Mouse (Mus musculus) forebrain, embryonic 14.5 days (tissue): ENCODE results near the gene Slc38a7. TPM values are rescaled to one million over a fixed set of nuclear protein-coding genes. Genes with fewer than 3 reads are reported as not detected.
"Not testable (repeated sequence)": the region's sequence is repeated elsewhere in the genome, so short reads cannot be mapped to it uniquely, and the experiment has no call there.

ENCODE experiments used
- ATAC-seq: fragments of 200-750 bp; cut with Nextera tagmentation; 2 replicates; pipeline ENCODE4 v1.8.0; 2017; ENCODE audit warnings: mild to moderate bottlenecking, moderate library complexity
- DNase-seq: peaks from one replicate; pipeline ENCODE4 v3.0.0-alpha.2; 2015; ENCODE audit warnings: low spot score
- H3K27ac ChIP-seq: fragments of 300-500 bp; sonication (generic); 2 replicates; pipeline ENCODE4 v1.5.1; 2014; ENCODE audit warnings: low read depth, mild to moderate bottlenecking, control low read depth, low read length, moderate library complexity
- H3K27me3 ChIP-seq: fragments of 300-500 bp; sonication (generic); replicated peaks from 2 replicates; pipeline ENCODE4 v1.6.1; 2014; ENCODE audit warnings: low read length, control low read depth, mixed read lengths; ENCODE audit not compliant: control insufficient read depth, insufficient read depth
- H3K36me3 ChIP-seq: fragments of 300-500 bp; sonication (generic); 2 replicates; pipeline ENCODE4 v1.6.1; 2014; ENCODE audit warnings: low read length, control low read depth; ENCODE audit not compliant: control insufficient read depth, insufficient read depth
- H3K4me1 ChIP-seq: fragments of 300-500 bp; sonication (generic); 2 replicates; pipeline ENCODE4 v1.6.1; 2014; ENCODE audit warnings: antibody characterized with exemption, low read length, control low read depth; ENCODE audit not compliant: control insufficient read depth, insufficient read depth
- H3K4me2 ChIP-seq: fragments of 300-500 bp; sonication (generic); 2 replicates; pipeline ENCODE4 v1.6.1; 2014; ENCODE audit warnings: mild to moderate bottlenecking, control low read depth, low read length
- H3K4me3 ChIP-seq: fragments of 300-500 bp; sonication (generic); 2 replicates; pipeline ENCODE4 v1.5.1; 2014; ENCODE audit warnings: low read depth, low read length, control low read depth
- H3K9ac ChIP-seq: fragments of 300-500 bp; sonication (generic); 2 replicates; pipeline ENCODE4 v1.6.1; 2014; ENCODE audit warnings: mild to moderate bottlenecking, low read length, control low read depth, moderate library complexity
- H3K9me3 ChIP-seq: fragments of 300-500 bp; sonication (generic); replicated peaks from 2 replicates; pipeline ENCODE4 v1.6.1; 2016; ENCODE audit warnings: low read length, control low read depth, mixed read lengths; ENCODE audit not compliant: control insufficient read depth
- WGBS: fragments of 180-500 bp; shearing (Covaris S2); extraction: QIAGEN DNeasy Blood & Tissue Kit; methylation state at CpG from one replicate; pipeline ENCODE4 v1.1.7; 2014; 5-methylcytosine and 5-hydroxymethylcytosine counted together
- polyA plus RNA-seq: library from polyadenylated mRNA; unstranded; fragments of >200 nt; fragmentation: Nextera tagmentation; extraction: Ambion mirVana; gene quantifications from 2 replicates; pipeline ENCODE4 v1.2.1, GENCODE M21; 2014

The Slc38a7 gene
- polyA plus RNA-seq, 1 experiment from 2014 or later: 27.5 TPM

- WGBS: 100% methylated on average over 4 of the region's 4 CpGs
- no peak overlapping the region for H3K4me2 ChIP-seq
- H3K9me3 ChIP-seq: no peaks in the 10 kb centered on the region
- no peaks in the 10 kb centered on the region for H3K4me1 ChIP-seq
- H3K27ac ChIP-seq: no peak overlapping the region
- ATAC-seq (no peak), DNase-seq (no peak)
- H3K36me3 ChIP-seq: peaks cover 56% of the 10 kb centered on the region
- H3K27me3 ChIP-seq: no peaks in the 10 kb centered on the region
- no peak overlapping the region for H3K4me3 ChIP-seq
- no peak overlapping the region for H3K9ac ChIP-seq
Observed at GRCm38 (mm10) chr8:95839289-95839688, 14.1 kb downstream of the Slc38a7 start.

- peaks cover 41% of the 10 kb centered on the region for H3K36me3 ChIP-seq
- no peaks in the 10 kb centered on the region for H3K27me3 ChIP-seq
- H3K27ac ChIP-seq: no peak overlapping the region
- no peak for ATAC-seq
- no peak overlapping the region for H3K9ac ChIP-seq
- no peak for DNase-seq
- no peak overlapping the region for H3K4me3 ChIP-seq
- H3K9me3 ChIP-seq: no peaks in the 10 kb centered on the region
- 95% methylated on average over 10 of the region's 10 CpGs for WGBS
- no peak overlapping the region for H3K4me2 ChIP-seq
- H3K4me1 ChIP-seq: 0 out of 2 replicates have a peak, but pooled peaks cover 8% of the 10 kb centered on the region
Observed at GRCm38 (mm10) chr8:95837266-95837665, 16.1 kb downstream of the Slc38a7 start.

GRCm38 (mm10) chr8:95835891-95836290 is 17.4 kb downstream of the Slc38a7 start:
- ATAC-seq (no peak), DNase-seq (no peak)
- Histone ChIP-seq H3K27me3 (no peaks in the 10 kb centered on the region), H3K36me3 (peaks cover 27% of the 10 kb centered on the region; the same call in 1 of the 2 replicates), H3K9me3 (no peaks in the 10 kb centered on the region), H3K4me3 (no peak overlapping the region), H3K4me2 (no peak overlapping the region), H3K9ac (no peak overlapping the region), H3K27ac (no peak overlapping the region), H3K4me1 (0 out of 2 replicates have a peak, but pooled peaks cover 8% of the 10 kb centered on the region)
- WGBS: 73% methylated on average over 4 of the region's 4 CpGs

GRCm38 (mm10) chr8:95833435-95833984 is 19.8 kb downstream of the Slc38a7 start:
- Histone ChIP-seq H3K27ac (no peak overlapping the region), H3K4me3 (peak overlapping the region; percentile 6; the same call in 1 of the 2 replicates), H3K4me2 (peak overlapping the region; percentile 43), H3K27me3 (no peaks in the 10 kb centered on the region), H3K9me3 (no peaks in the 10 kb centered on the region), H3K4me1 (0 out of 2 replicates have a peak, but pooled peaks cover 8% of the 10 kb centered on the region), H3K9ac (no peak overlapping the region), H3K36me3 (peaks cover 10% of the 10 kb centered on the region; the same call in 1 of the 2 replicates)
- DNase-seq (no peak), ATAC-seq (peak; percentile 61)
- 2% methylated on average over 16 of the region's 16 CpGs for WGBS

- H3K27ac ChIP-seq: no peak overlapping the region
- H3K9ac ChIP-seq: no peak overlapping the region
- ATAC-seq (peak; percentile 81), DNase-seq (peak; percentile 91)
- WGBS: 18% methylated on average over 16 of the region's 16 CpGs
- no peak overlapping the region for H3K4me3 ChIP-seq
- 0 out of 2 replicates have a peak, but pooled peaks cover 8% of the 10 kb centered on the region for H3K4me1 ChIP-seq
- H3K9me3 ChIP-seq: no peaks in the 10 kb centered on the region
- peaks cover 10% of the 10 kb centered on the region; the same call in 1 of the 2 replicates for H3K36me3 ChIP-seq
- no peaks in the 10 kb centered on the region for H3K27me3 ChIP-seq
- peak overlapping the region; percentile 43 for H3K4me2 ChIP-seq
Observed at GRCm38 (mm10) chr8:95832603-95833434, 20.5 kb downstream of the Slc38a7 start.

GRCm38 (mm10) chr8:95830144-95830543 is 23.2 kb downstream of the Slc38a7 start:
- Histone ChIP-seq H3K9ac (no peak overlapping the region), H3K4me3 (no peak overlapping the region), H3K4me1 (0 out of 2 replicates have a peak, but pooled peaks cover 8% of the 10 kb centered on the region), H3K4me2 (no peak overlapping the region), H3K9me3 (no peaks in the 10 kb centered on the region), H3K27ac (no peak overlapping the region), H3K27me3 (no peaks in the 10 kb centered on the region), H3K36me3 (no peaks in the 10 kb centered on the region)
- DNase-seq (no peak), ATAC-seq (no peak)
- 75% methylated on average over 3 of the region's 3 CpGs for WGBS

- H3K9me3 ChIP-seq, H3K36me3 ChIP-seq, ATAC-seq, DNase-seq, H3K4me2 ChIP-seq, H3K9ac ChIP-seq, H3K4me1 ChIP-seq, H3K27me3 ChIP-seq, H3K27ac ChIP-seq, H3K4me3 ChIP-seq: not testable (repeated sequence)
- 63% methylated on average over 25 of the region's 25 CpGs for WGBS
Observed at GRCm38 (mm10) chr8:95825162-95825561, 28.2 kb downstream of the Slc38a7 start, which contains the start of gene Sap18b. Sap18b (plus strand) TSS chr8:95825346.

- Histone ChIP-seq H3K9me3 (no peaks in the 10 kb centered on the region), H3K4me3 (no peak overlapping the region), H3K9ac (no peak overlapping the region), H3K36me3 (no peaks in the 10 kb centered on the region), H3K4me2 (no peak overlapping the region), H3K27me3 (no peaks in the 10 kb centered on the region), H3K4me1 (no peaks in the 10 kb centered on the region), H3K27ac (no peak overlapping the region)
- DNase-seq: no peak
- ATAC-seq: no peak
- WGBS: 84% methylated on average over 3 of the region's 3 CpGs
Observed at GRCm38 (mm10) chr8:95822699-95823098, 30.6 kb downstream of the Slc38a7 start.

GRCm38 (mm10) chr8:95822096-95822495 is 31.2 kb downstream of the Slc38a7 start:
- no peaks in the 10 kb centered on the region for H3K36me3 ChIP-seq
- ATAC-seq: no peak
- WGBS: 89% methylated on average over 5 of the region's 5 CpGs

More at GRCm38 (mm10) chr8:95822096-95822495, 31.2 kb downstream of the Slc38a7 start:
- H3K4me3 ChIP-seq: no peak overlapping the region
- no peak for DNase-seq
- no peak overlapping the region for H3K4me2 ChIP-seq
- no peak overlapping the region for H3K9ac ChIP-seq
- no peaks in the 10 kb centered on the region for H3K9me3 ChIP-seq
- no peak overlapping the region for H3K27ac ChIP-seq
- H3K27me3 ChIP-seq: no peaks in the 10 kb centered on the region
- no peaks in the 10 kb centered on the region for H3K4me1 ChIP-seq
